Mouse (Mus musculus): ENCODE results near the gene Ece1.

GRCm38 (mm10) chr4:137954184-137954583, 92.1 kb downstream of the Ece1 start:
- no peak for TF ChIP-seq CHD1 (IDR thresholded peaks at IDR 0.05; ENCODE audit: low read depth, low read length)
- TF ChIP-seq KAT2A (conservative IDR thresholded peaks at IDR 0.05; ENCODE audit: low read depth, low read length) = no peak
- TF ChIP-seq SIN3A (IDR thresholded peaks at IDR 0.05; ENCODE audit: low read length) = no peak
- no peak for TF ChIP-seq HCFC1 (IDR thresholded peaks at IDR 0.05; ENCODE audit: low read depth, low read length)
- no peak for TF ChIP-seq NRF1 (IDR thresholded peaks at IDR 0.05; ENCODE audit: insufficient read depth, low read depth, low read length, poor library complexity, severe bottlenecking)
- TF ChIP-seq GATA1 (IDR thresholded peaks at IDR 0.05; ENCODE audit: low read depth, low read length) = no peak
- TF ChIP-seq MAX (IDR thresholded peaks at IDR 0.05; ENCODE audit: low read length) = no peak
- TF ChIP-seq SMC3 (IDR thresholded peaks at IDR 0.05; ENCODE audit: low read depth, low read length) = no peak
- TF ChIP-seq CTCF (IDR thresholded peaks at IDR 0.05 in 2 of 3, conservative IDR thresholded peaks at IDR 0.05 in 1 of 3; ENCODE audit: control insufficient read depth in 1 of 3, insufficient read depth in 1 of 3, low read depth in 2 of 3, low read length in 3 of 3, poor library complexity in 1 of 3, severe bottlenecking in 1 of 3) = no peak
- no peak for TF ChIP-seq ELF1 (IDR thresholded peaks at IDR 0.05; ENCODE audit: low read depth, low read length)
- TF ChIP-seq ZMIZ1 (IDR thresholded peaks at IDR 0.05; ENCODE audit: low read depth, low read length) = no peak
- TF ChIP-seq MAFK (IDR thresholded peaks at IDR 0.05; ENCODE audit: borderline replicate concordance, low read depth, low read length) = no peak
- no peak for TF ChIP-seq MAZ (IDR thresholded peaks at IDR 0.05; ENCODE audit: low read depth, low read length)
